Mouse (Mus musculus) brain, embryonic 14.5 days (tissue): ENCODE measurements around the gene 1700074P13Rik.

ENCODE experiments used
- CTCF ChIP-seq: fragments of 200-500 bp; IDR thresholded peaks from 2 replicates; pipeline ENCODE4 v1.5.1; 2012; ENCODE audit warnings: inconsistent platforms, mild to moderate bottlenecking, moderate library complexity, borderline replicate concordance; ENCODE audit not compliant: insufficient read depth, insufficient read length; ENCODE audit errors: extremely low read depth
- POLR2A ChIP-seq: fragments of 200-500 bp; IDR thresholded peaks from 2 replicates; pipeline ENCODE4 v1.6.1; 2012; ENCODE audit warnings: mild to moderate bottlenecking, inconsistent platforms, borderline replicate concordance; ENCODE audit not compliant: poor library complexity, insufficient read depth, insufficient read length, severe bottlenecking; ENCODE audit errors: extremely low read depth

DNA sequence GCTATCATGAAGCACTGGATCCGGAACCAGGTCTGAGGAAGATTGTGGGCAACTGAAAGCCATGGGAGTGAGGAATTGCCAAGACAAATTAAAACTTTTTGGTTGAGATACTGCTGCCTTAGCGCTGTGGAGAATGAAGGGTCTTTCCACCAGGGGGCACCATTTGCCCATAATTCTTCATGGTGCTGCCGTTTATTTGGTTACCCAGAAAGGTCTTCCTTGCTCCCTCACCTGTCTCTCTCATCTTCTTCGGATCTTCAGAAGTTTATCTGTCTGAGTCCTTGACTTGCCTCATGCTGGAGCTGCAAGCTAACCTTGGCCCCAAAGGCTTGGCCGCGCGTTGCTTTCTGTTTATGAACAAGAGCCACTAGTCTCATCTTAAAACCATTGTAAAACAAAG is 46.8 kb downstream of the 1700074P13Rik start:
- TF ChIP-seq POLR2A (no peak), CTCF (peak; percentile 39; the same call in 1 of the 2 replicates)
